Mouse (Mus musculus) lung, adult 2 months (tissue): ENCODE results near the gene Spesp1. TPM values are rescaled to one million over a fixed set of nuclear protein-coding genes. Genes with fewer than 3 reads are reported as not detected.

Experiments used
- DNase-seq: peaks from one replicate; pipeline ENCODE4 v3.0.0; 2022
- H3K4me1 ChIP-seq: fragments of 200-500 bp; 2 replicates; pipeline ENCODE4 v1.6.1; 2011; ENCODE audit warnings: low read length; ENCODE audit not compliant: control insufficient read depth, insufficient read depth
- H3K4me3 ChIP-seq: fragments of 200-500 bp; replicated peaks from 2 replicates; pipeline ENCODE3; 2011; ENCODE audit warnings: low read depth, mild to moderate bottlenecking, control low read depth, low read length; ENCODE audit errors: extremely low read depth
- CTCF ChIP-seq: fragments of 200-500 bp; IDR thresholded peaks from 2 replicates; pipeline ENCODE4 v1.5.1; 2011; ENCODE audit warnings: mild to moderate bottlenecking, low read length, control low read depth; ENCODE audit not compliant: insufficient read depth
- POLR2A ChIP-seq: fragments of 200-500 bp; IDR thresholded peaks from 2 replicates; pipeline ENCODE4 v1.6.1; 2011; ENCODE audit warnings: low read depth, mild to moderate bottlenecking, control low read depth, low read length, borderline replicate concordance; ENCODE audit errors: extremely low read depth
- WGBS: fragments of 180-500 bp; shearing (Covaris S2); methylation state at CpG from one replicate; pipeline ENCODE4 v1.1.7; 2018; 5-methylcytosine and 5-hydroxymethylcytosine counted together
- polyA plus RNA-seq: library from polyadenylated mRNA; depleted of rRNA; stranded (reverse); fragments of >200 nt; gene quantifications from 2 replicates; pipeline ENCODE4 v1.2.3, GENCODE M21; 2012; rRNA removed

Spesp1 gene
- polyA plus RNA-seq: not detected in 2 replicates

GRCm38 (mm10) chr9:62281991-62282390 lies at the start of gene Spesp1:
TSS of gene Spesp1 (minus strand) at chr9:62282208.
- TF ChIP-seq POLR2A (no peak), CTCF (no peak)
- no peak within 1 kb of the TSS for H3K4me3 ChIP-seq
- H3K4me1 ChIP-seq: no peaks in the 10 kb centered on the region
- DNase-seq: no peak
- WGBS: 82% methylated on average over 27 of the region's 27 CpGs

GRCm38 (mm10) chr9:62325965-62326364 lies 44.0 kb upstream of the Spesp1 start:
- WGBS: 79% methylated on average over 3 of the region's 3 CpGs
- no peak for TF ChIP-seq CTCF
- no peak for TF ChIP-seq POLR2A
- DNase-seq: no peak
- Histone ChIP-seq H3K4me3 (no peak overlapping the region), H3K4me1 (no peaks in the 10 kb centered on the region)

GRCm38 (mm10) chr9:62323816-62324215 lies 41.8 kb upstream of the Spesp1 start:
- no peak for TF ChIP-seq POLR2A
- no peak for TF ChIP-seq CTCF
- no peak overlapping the region for H3K4me3 ChIP-seq
- 67% methylated on average over 1 of the region's 1 CpGs for WGBS
- H3K4me1 ChIP-seq: no peaks in the 10 kb centered on the region
- no peak for DNase-seq

GRCm38 (mm10) chr9:62318729-62319128 lies 36.7 kb upstream of the Spesp1 start:
- H3K4me1 ChIP-seq: no peaks in the 10 kb centered on the region
- no peak overlapping the region for H3K4me3 ChIP-seq
- 61% methylated on average over 4 of the region's 4 CpGs for WGBS
- no peak for DNase-seq
- no peak for TF ChIP-seq POLR2A
- no peak for TF ChIP-seq CTCF

- no peak overlapping the region for H3K4me3 ChIP-seq
- TF ChIP-seq POLR2A (no peak), CTCF (no peak)
- no peak for DNase-seq
- WGBS: 76% methylated on average over 6 of the region's 6 CpGs
- no peaks in the 10 kb centered on the region for H3K4me1 ChIP-seq
Measured at GRCm38 (mm10) chr9:62315556-62315955, 33.5 kb upstream of the Spesp1 start.

GRCm38 (mm10) chr9:62296891-62297290 lies 14.9 kb upstream of the Spesp1 start:
- WGBS: 80% methylated on average over 1 of the region's 1 CpGs

GRCm38 (mm10) chr9:62295006-62295698 lies 13.1 kb upstream of the Spesp1 start:
- peak; percentile 74 for DNase-seq
- no peaks in the 10 kb centered on the region for H3K4me1 ChIP-seq
- 23% methylated on average over 7 of the region's 7 CpGs for WGBS
- H3K4me3 ChIP-seq: no peak overlapping the region
- no peak for TF ChIP-seq POLR2A
- peak; percentile 78 for TF ChIP-seq CTCF

More at GRCm38 (mm10) chr9:62296891-62297290, 14.9 kb upstream of the Spesp1 start:
- TF ChIP-seq CTCF: no peak
- TF ChIP-seq POLR2A: no peak
- DNase-seq: no peak
- Histone ChIP-seq H3K4me3 (no peak overlapping the region), H3K4me1 (no peaks in the 10 kb centered on the region)

- no peak for DNase-seq
- WGBS: 64% methylated on average over 4 of the region's 4 CpGs
- Histone ChIP-seq H3K4me1 (no peaks in the 10 kb centered on the region), H3K4me3 (no peak overlapping the region)
- no peak for TF ChIP-seq CTCF
- TF ChIP-seq POLR2A: no peak
Measured at GRCm38 (mm10) chr9:62287633-62288025, 5.6 kb upstream of the Spesp1 start.

- DNase-seq: peak; percentile 61
- Histone ChIP-seq H3K4me1 (no peaks in the 10 kb centered on the region), H3K4me3 (no peak overlapping the region)
- TF ChIP-seq CTCF (peak; percentile 87), POLR2A (no peak)
- WGBS: 45% methylated on average over 4 of the region's 4 CpGs
Measured at GRCm38 (mm10) chr9:62286967-62287632, 5.1 kb upstream of the Spesp1 start.

GRCm38 (mm10) chr9:62284266-62284665 lies 2.3 kb upstream of the Spesp1 start:
- WGBS: 73% methylated on average over 7 of the region's 7 CpGs
- DNase-seq: no peak
- Histone ChIP-seq H3K4me1 (no peaks in the 10 kb centered on the region), H3K4me3 (no peak overlapping the region)
- TF ChIP-seq CTCF (no peak), POLR2A (no peak)

- Histone ChIP-seq H3K4me3 (no peak overlapping the region), H3K4me1 (no peaks in the 10 kb centered on the region)
- no peak for TF ChIP-seq CTCF
- TF ChIP-seq POLR2A: no peak
- DNase-seq: no peak
- 75% methylated on average over 4 of the region's 4 CpGs for WGBS
Measured at GRCm38 (mm10) chr9:62276899-62277298, 5.1 kb downstream of the Spesp1 start.
